Mouse (Mus musculus): Measurements from ENCODE around the gene Ivns1abp. TPM values are rescaled to one million over a fixed set of nuclear protein-coding genes. Genes with fewer than 3 reads are reported as not detected.
A peak's percentile ranks its signal among the peaks of the same experiment; 100 is the strongest.
"Not testable (repeated sequence)": the region's sequence is repeated elsewhere in the genome, so short reads cannot be mapped to it uniquely, and the experiment has no call there.

The Ivns1abp gene
- polyA plus RNA-seq, 1 experiment from 2014 or later, result 245 TPM

DNA sequence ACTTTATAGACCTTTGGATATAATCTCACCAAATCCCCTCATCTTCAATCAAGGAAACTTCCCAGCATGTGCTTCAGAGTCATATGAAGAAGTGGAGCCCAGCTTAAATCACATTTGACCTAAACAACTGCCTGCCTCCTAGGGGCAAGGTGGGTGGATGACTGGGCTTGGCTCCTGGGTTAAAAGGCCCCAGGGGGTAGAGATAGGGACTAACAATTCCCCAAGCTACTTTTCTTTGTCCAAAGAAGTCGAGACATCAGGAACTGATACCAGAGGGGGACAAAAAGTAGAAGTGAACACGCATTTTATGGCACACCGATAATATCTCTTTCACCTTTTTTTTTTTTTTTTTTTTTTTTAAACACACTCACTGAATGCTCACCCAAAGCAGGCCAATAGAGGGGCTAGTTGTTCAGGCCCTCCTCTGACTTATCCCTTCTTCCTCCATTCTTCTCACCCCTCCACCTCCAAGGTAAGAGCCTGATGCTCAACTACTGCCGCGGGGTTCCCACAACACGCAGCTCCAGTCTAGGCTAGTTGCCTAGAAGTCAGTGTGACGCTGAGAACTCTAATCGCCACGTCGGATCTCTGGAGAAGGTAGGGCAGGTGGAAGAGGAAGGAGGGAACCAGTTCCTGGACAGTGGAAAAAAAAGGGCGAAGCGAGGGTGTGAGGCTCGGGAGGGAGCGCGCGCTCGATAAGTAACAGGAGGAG, 550 bp upstream of the Ivns1abp start:
- no peaks in the 10 kb centered on the region for H3K27me3 ChIP-seq
- H3K4me3 ChIP-seq, result peak overlapping the region; percentile 82
- peak overlapping the region; percentile 74 for H3K4me2 ChIP-seq
- H3K9me3 ChIP-seq, result no peaks in the 10 kb centered on the region
- H3K27ac ChIP-seq, result peak overlapping the region; percentile 94
- ATAC-seq (ENCODE audit: insufficient number of reproducible peaks, low FRiP score, low TSS enrichment, low read depth), result 0 out of 2 replicates have a peak, but pooled peaks have one; percentile 19
- peaks cover 24% of the 10 kb centered on the region for H3K4me1 ChIP-seq
- peak overlapping the region; percentile 33 for H3K9ac ChIP-seq
- no peaks in the 10 kb centered on the region for H3K36me3 ChIP-seq
- under 1% methylated on average over 15 of the region's 17 CpGs for WGBS

DNA sequence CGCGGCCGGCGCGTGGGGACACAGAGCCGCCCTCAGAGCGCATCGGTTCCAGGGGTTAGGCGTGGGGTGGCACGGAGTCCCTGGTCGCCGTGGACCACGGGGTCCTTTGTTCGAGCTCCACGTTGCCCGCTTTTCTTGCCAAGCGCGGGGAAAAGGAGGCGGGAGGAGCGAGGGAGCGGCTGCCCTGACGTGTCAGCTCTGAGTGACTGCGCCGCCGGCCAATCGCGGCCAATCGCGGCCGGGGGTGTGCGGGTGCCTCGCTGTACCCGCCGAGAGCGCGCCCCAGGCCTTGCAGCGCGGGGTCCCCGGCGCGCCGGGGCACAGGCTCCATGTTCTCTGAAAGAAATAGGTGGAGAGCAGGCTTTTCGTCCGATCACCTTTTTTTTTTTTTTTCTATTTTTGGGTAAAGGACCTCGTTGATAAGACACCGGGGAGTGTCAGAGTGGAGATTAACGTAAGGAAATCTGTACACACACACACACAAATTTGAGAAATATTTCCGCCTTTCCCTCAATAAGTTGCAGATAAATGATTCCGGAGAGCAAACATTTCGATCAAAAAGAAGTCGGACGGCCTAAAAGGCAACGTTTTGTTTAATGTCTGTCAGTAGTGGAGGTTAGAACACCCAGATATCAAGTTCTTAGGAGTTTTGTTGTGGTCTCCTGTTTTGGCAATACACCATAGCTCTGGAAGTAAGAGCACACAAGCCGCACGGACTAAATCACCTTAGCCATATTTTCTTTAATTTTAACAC, 1.0 kb downstream of the Ivns1abp start:
- Histone ChIP-seq H3K4me1 (peaks cover 25% of the 10 kb centered on the region), H3K36me3 (no peaks in the 10 kb centered on the region; the same call in 1 of the 2 replicates), H3K4me2 (peak overlapping the region; percentile 74), H3K27me3 (no peaks in the 10 kb centered on the region), H3K27ac (peak overlapping the region; percentile 94), H3K9ac (peak overlapping the region; percentile 86), H3K4me3 (peak overlapping the region; percentile 82), H3K9me3 (no peaks in the 10 kb centered on the region)
- WGBS, result under 1% methylated on average over 53 of the region's 55 CpGs
- peak; percentile 81 for ATAC-seq (ENCODE audit: insufficient number of reproducible peaks, low FRiP score, low TSS enrichment, low read depth)

DNA sequence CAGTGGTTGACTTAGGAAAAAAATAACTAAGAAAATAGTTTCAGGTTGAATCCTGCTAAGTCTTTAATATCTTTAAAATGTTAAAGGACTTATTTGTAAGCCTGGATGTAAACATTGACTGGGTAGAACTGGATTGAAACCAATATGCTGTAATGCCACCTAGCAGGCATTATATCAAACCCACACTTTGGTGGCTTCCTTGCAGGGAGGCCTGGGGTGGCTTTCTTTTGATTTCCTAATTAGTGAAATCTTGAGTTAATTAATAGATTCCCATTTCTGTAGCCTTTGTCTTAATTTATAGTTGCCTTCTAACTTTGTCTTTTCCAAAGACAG, 1.6 kb downstream of the Ivns1abp start:
- H3K9me3 ChIP-seq, result no peaks in the 10 kb centered on the region
- H3K4me3 ChIP-seq, result peak overlapping the region; percentile 82
- H3K4me2 ChIP-seq, result peak overlapping the region; percentile 74
- H3K36me3 ChIP-seq, result no peaks in the 10 kb centered on the region; the same call in 1 of the 2 replicates
- no peak overlapping the region for H3K27ac ChIP-seq
- peak overlapping the region; percentile 86; the same call in 1 of the 2 replicates for H3K9ac ChIP-seq
- H3K4me1 ChIP-seq, result peaks cover 25% of the 10 kb centered on the region
- H3K27me3 ChIP-seq, result no peaks in the 10 kb centered on the region
- ATAC-seq (ENCODE audit: insufficient number of reproducible peaks, low FRiP score, low TSS enrichment, low read depth), result no peak

DNA sequence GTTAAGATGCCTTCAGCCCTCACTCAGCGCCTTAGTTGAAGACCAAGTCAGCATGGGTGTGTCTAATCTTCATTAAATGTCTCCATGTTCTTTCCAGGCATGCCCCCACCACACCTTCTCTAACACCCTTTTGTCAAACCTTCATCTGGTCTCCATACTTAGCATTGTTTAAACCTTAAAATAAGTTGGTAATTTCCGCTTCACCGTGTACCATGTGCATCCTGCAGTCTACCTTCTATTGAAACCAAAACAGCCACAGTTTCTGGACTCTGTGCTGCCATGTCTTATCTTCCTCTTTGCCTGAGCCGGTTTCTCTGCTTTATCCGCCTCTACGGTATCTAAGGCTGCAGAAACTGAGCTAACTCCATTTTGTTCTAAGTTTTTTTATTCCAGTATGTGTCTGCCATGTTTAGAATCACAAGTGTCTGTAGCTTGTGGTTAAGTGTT, 2.4 kb downstream of the Ivns1abp start:
- WGBS, result 47% methylated on average over 6 of the region's 6 CpGs
- H3K9ac ChIP-seq, result no peak overlapping the region
- H3K27ac ChIP-seq, result peak overlapping the region; percentile 12; the same call in 1 of the 2 replicates

DNA sequence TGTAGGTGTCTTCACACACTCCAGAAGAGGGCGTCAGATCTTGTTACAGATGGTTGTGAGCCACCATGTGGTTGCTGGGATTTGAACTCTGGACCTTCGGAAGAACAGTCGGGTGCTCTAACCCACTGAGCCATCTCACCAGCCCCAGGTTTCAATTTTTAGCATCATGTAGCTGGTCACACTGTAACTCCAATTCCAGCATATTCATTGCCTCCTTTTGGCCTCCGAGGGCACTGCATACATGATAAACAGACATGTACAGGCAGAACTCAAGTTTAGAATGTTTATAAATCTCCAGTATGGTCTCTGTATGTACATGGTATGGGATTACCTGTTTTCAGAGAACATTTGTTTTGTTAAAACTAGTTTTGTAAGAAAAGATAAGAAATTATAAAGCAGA, 4.0 kb downstream of the Ivns1abp start:
- Histone ChIP-seq H3K36me3 (peaks cover 23% of the 10 kb centered on the region), H3K4me1 (peaks cover 18% of the 10 kb centered on the region)
- not testable (repeated sequence) for H3K4me2 ChIP-seq; H3K9me3 ChIP-seq; H3K27me3 ChIP-seq; H3K27ac ChIP-seq; ATAC-seq (ENCODE audit: insufficient number of reproducible peaks, low FRiP score, low TSS enrichment, low read depth); H3K4me3 ChIP-seq; H3K9ac ChIP-seq
- WGBS, result 75% methylated on average over 4 of the region's 4 CpGs

More for the DNA sequence above, 2.4 kb downstream of the Ivns1abp start:
- Histone ChIP-seq H3K4me2 (peak overlapping the region; percentile 74), H3K4me3 (peak overlapping the region; percentile 82), H3K36me3 (peaks cover 8% of the 10 kb centered on the region), H3K9me3 (no peaks in the 10 kb centered on the region), H3K4me1 (peaks cover 25% of the 10 kb centered on the region), H3K27me3 (no peaks in the 10 kb centered on the region)
- ATAC-seq (ENCODE audit: insufficient number of reproducible peaks, low FRiP score, low TSS enrichment, low read depth), result no peak

DNA sequence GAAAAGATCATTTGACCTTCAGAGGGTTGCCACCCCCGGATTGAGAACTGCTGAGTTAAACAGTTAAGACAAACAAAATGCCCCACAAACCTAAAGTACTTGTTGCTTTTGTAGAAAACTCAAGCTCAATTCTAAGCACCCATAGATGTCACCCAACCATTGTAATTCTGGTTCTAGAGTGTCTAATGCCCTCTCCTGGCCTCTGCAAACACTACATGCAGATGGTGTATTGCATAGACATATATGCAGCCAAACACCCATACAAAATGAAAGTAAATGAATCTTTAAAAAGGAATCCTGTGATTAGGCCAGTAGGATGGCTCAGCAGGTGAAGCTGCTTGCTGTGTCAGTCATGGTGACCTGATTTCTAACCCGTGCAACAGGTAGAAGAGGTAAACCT, 8.6 kb downstream of the Ivns1abp start:
- 87% methylated on average over 2 of the region's 2 CpGs for WGBS
- no peak overlapping the region for H3K4me3 ChIP-seq
- no peaks in the 10 kb centered on the region for H3K27me3 ChIP-seq
- H3K4me1 ChIP-seq, result peaks cover 3% of the 10 kb centered on the region; the same call in 1 of the 2 replicates
- peaks cover 61% of the 10 kb centered on the region for H3K36me3 ChIP-seq
- no peak for ATAC-seq (ENCODE audit: insufficient number of reproducible peaks, low FRiP score, low TSS enrichment, low read depth)
- H3K27ac ChIP-seq, result no peak overlapping the region
- no peaks in the 10 kb centered on the region for H3K9me3 ChIP-seq
- H3K9ac ChIP-seq, result no peak overlapping the region
- H3K4me2 ChIP-seq, result no peak overlapping the region

DNA sequence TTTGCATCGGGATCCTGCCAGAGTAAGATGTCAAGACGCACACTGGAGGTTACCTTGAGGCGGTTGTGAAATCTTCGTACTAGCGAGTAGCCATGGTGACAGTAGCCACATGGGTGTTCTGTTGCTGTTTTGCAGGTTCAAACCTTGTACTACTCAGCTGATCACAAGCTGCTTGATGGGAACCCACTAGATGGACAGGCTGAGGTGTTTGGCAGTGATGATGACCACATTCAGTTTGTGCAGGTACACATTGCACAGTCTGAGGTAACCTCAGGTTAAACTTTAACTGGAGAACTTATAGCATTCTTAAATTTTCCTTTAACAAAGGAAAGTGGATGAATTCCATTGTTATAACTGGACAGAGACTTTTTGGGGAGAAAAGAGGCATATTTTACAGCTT, 11.7 kb downstream of the Ivns1abp start:
- Histone ChIP-seq H3K9ac (no peak overlapping the region), H3K4me3 (no peak overlapping the region), H3K27ac (no peak overlapping the region), H3K36me3 (peaks cover 86% of the 10 kb centered on the region), H3K27me3 (no peaks in the 10 kb centered on the region), H3K9me3 (no peaks in the 10 kb centered on the region), H3K4me2 (no peak overlapping the region), H3K4me1 (no peaks in the 10 kb centered on the region)
- no peak for ATAC-seq (ENCODE audit: insufficient number of reproducible peaks, low FRiP score, low TSS enrichment, low read depth)
- WGBS, result 84% methylated on average over 5 of the region's 5 CpGs

DNA sequence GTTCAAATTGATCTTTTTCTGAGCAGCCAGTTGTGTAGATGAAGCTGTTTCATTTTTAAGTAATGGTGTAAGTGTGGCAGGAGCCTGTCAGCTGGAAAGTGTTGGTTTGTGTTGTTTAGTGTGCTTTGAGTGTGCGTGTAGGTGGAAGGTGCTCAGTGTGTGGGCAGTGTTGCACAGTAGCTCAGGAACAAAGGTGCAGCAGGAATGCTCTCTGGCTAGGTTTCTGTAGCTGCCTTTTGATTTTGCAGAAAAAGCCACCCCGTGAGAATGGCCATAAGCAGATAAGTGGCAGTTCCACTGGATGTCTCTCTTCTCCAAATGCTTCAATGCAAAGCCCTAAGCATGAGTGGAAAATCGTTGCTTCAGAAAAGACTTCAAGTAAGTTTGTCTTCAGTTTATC, 15.1 kb downstream of the Ivns1abp start:
- peaks cover 86% of the 10 kb centered on the region for H3K36me3 ChIP-seq

DNA sequence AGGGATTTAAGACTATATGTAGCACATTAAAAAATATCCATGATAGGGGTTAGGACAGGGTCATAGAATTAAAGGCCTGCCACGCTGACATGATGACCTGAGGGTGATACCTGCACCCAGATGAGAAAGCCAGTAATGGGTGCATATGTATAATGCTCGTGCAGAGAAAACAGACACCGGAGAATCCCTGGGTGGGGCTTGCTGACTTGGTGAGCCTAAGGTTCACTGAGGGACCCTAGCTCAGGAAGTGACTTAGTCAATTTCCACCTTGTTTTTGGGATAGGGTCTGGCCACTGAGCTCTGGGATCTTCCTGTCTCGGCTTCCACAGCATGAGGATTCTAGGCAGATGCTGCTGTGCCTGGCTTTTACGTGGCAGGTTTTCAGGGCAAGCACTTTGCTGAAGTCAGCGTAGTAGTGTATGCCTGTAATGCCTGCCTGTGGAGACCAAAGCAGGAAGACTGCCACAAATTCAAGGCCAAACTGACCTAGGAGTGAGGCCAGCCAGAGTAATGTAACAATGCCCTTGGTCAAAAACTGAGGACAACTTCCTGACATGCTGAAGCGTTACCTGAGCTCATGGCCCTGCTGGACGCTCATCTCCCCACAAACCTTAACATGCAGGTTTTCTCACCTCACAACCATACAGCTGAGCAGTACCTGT, 22.8 kb downstream of the Ivns1abp start:
- no peak for ATAC-seq (ENCODE audit: insufficient number of reproducible peaks, low FRiP score, low TSS enrichment, low read depth)
- H3K9me3 ChIP-seq, result no peaks in the 10 kb centered on the region
- peaks cover 80% of the 10 kb centered on the region for H3K36me3 ChIP-seq
- H3K4me1 ChIP-seq, result no peaks in the 10 kb centered on the region
- 85% methylated on average over 8 of the region's 8 CpGs for WGBS
- H3K9ac ChIP-seq, result no peak overlapping the region
- H3K4me2 ChIP-seq, result no peak overlapping the region
- H3K4me3 ChIP-seq, result no peak overlapping the region
- H3K27me3 ChIP-seq, result no peaks in the 10 kb centered on the region
- H3K27ac ChIP-seq, result no peak overlapping the region

More for the DNA sequence above, 15.1 kb downstream of the Ivns1abp start:
- 88% methylated on average over 3 of the region's 3 CpGs for WGBS
- Histone ChIP-seq H3K4me3 (no peak overlapping the region), H3K4me2 (no peak overlapping the region), H3K9ac (no peak overlapping the region), H3K4me1 (no peaks in the 10 kb centered on the region), H3K9me3 (no peaks in the 10 kb centered on the region), H3K27me3 (no peaks in the 10 kb centered on the region), H3K27ac (no peak overlapping the region)
- ATAC-seq (ENCODE audit: insufficient number of reproducible peaks, low FRiP score, low TSS enrichment, low read depth), result no peak

DNA sequence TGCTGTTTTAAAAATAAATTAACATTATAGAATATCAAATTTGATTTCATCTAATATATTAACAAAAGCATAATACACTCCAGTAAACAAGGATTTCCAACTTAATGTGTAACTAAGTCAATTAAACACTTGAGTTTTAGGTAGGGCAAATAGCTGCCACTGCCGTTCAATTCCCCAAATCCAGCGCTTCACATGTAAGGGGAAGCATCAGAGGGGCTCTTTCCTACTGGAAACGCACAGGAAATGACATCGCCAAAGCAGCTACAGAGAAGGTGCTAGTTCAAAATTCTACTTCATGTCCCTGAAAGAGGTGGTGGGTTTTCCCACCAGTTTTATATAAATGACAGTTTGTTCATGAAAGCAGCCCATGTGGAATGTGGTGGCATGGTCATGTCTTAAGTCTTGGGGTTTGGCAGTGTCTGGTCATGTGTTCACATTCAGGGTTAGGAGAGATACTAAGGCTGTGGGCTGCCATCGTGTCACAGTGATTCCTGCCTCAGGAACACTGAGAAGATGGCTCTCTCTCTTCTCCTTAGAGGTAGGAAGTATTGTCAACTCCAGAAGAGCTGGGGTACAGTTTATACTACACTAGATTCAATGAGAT, 23.5 kb downstream of the Ivns1abp start:
- H3K36me3 ChIP-seq, result peaks cover 73% of the 10 kb centered on the region
- no peak overlapping the region for H3K4me2 ChIP-seq
- H3K27me3 ChIP-seq, result no peaks in the 10 kb centered on the region
- 89% methylated on average over 5 of the region's 5 CpGs for WGBS
- no peak overlapping the region for H3K9ac ChIP-seq
- ATAC-seq (ENCODE audit: insufficient number of reproducible peaks, low FRiP score, low TSS enrichment, low read depth), result no peak
- H3K9me3 ChIP-seq, result no peaks in the 10 kb centered on the region
- H3K4me1 ChIP-seq, result no peaks in the 10 kb centered on the region
- no peak overlapping the region for H3K27ac ChIP-seq
- H3K4me3 ChIP-seq, result no peak overlapping the region

DNA sequence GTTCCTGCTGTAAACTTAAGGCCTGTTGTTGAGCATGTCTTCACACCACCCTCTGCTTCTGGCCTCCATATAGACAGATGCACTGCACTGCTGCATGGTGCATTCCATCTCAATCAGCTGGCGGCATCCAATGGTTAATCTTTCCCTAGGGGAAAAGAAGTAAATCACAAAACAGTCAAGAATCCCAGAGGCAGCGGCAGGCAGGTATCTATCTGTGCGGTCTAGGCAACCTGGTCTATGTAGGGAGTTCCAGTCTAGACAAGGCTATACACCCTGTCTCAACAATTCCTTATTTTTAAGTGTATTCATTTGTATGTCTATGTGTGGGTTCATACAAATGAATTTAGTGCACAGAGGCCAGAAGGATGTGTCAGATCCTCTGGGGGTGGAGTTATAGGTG, 24.2 kb downstream of the Ivns1abp start:
- Histone ChIP-seq H3K9me3 (no peaks in the 10 kb centered on the region), H3K27me3 (no peaks in the 10 kb centered on the region), H3K27ac (no peak overlapping the region), H3K4me1 (no peaks in the 10 kb centered on the region), H3K36me3 (peaks cover 66% of the 10 kb centered on the region), H3K4me2 (no peak overlapping the region), H3K4me3 (no peak overlapping the region), H3K9ac (no peak overlapping the region)
- ATAC-seq (ENCODE audit: insufficient number of reproducible peaks, low FRiP score, low TSS enrichment, low read depth), result no peak
- WGBS, result 75% methylated on average over 3 of the region's 3 CpGs
